Mouse (Mus musculus) ES-E14 (cell line): Measurements from ENCODE around the gene Sp9.

Source experiments
- CHD2 ChIP-seq: IDR thresholded peaks from 2 replicates; pipeline ENCODE4 v1.6.1; 2014; ENCODE audit warnings: mild to moderate bottlenecking, low read depth, low read length, inconsistent platforms
- HCFC1 ChIP-seq: IDR thresholded peaks from 2 replicates; pipeline ENCODE4 v1.6.1; 2012; ENCODE audit warnings: low read length, inconsistent platforms, borderline replicate concordance; ENCODE audit not compliant: insufficient read depth

GRCm38 (mm10) chr2:73267818-73268217, 3.9 kb upstream of the Sp9 start:
- no peak for TF ChIP-seq CHD2
- TF ChIP-seq HCFC1 = no peak
